Mouse (Mus musculus) spleen, adult 2 months (tissue): ENCODE measurements around the gene 2310034G01Rik. TPM values are rescaled to one million over a fixed set of nuclear protein-coding genes. Genes with fewer than 3 reads are reported as not detected.
A peak's percentile ranks its signal among the peaks of the same experiment; 100 is the strongest.

ENCODE experiments used
- DNase-seq, 2 experiments: peaks; one replicate each; pipeline versions ENCODE4 v3.0.0 to v3.0.0-alpha.2; 2012 to 2021; ENCODE audit warnings: low spot score in 2 of 2, low read depth in 1 of 2
- H3K27ac ChIP-seq: fragments of 200-500 bp; 2 replicates; pipeline ENCODE4 v1.5.1; 2012; ENCODE audit warnings: low read length, inconsistent platforms; ENCODE audit not compliant: insufficient read depth
- H3K27me3 ChIP-seq: fragments of 200-500 bp; 2 replicates; pipeline ENCODE4 v1.6.1; 2012; ENCODE audit warnings: mild to moderate bottlenecking, moderate library complexity, low read length, inconsistent platforms; ENCODE audit not compliant: control insufficient read depth, insufficient read depth
- H3K36me3 ChIP-seq: fragments of 200-500 bp; 2 replicates; pipeline ENCODE4 v1.6.1; 2012; ENCODE audit warnings: mild to moderate bottlenecking, low read length, inconsistent platforms; ENCODE audit not compliant: control insufficient read depth, insufficient read depth
- H3K4me1 ChIP-seq: fragments of 200-500 bp; 2 replicates; pipeline ENCODE4 v1.6.1; 2011; ENCODE audit warnings: inconsistent platforms; ENCODE audit not compliant: control insufficient read depth, insufficient read depth, insufficient read length
- H3K4me3 ChIP-seq: fragments of 200-500 bp; 2 replicates; pipeline ENCODE4 v1.5.1; 2011; ENCODE audit warnings: mild to moderate bottlenecking, inconsistent platforms; ENCODE audit not compliant: insufficient read depth, insufficient read length; ENCODE audit errors: extremely low read depth
- CTCF ChIP-seq: fragments of 200-500 bp; IDR thresholded peaks from 2 replicates; pipeline ENCODE4 v1.5.1; 2011; ENCODE audit warnings: mild to moderate bottlenecking, inconsistent platforms; ENCODE audit not compliant: insufficient read depth, insufficient read length, insufficient replicate concordance; ENCODE audit errors: extremely low read depth
- POLR2A ChIP-seq: fragments of 200-500 bp; IDR thresholded peaks from 2 replicates; pipeline ENCODE4 v1.6.1; 2011; ENCODE audit warnings: low read depth, low read length, inconsistent platforms
- WGBS: fragments of 180-500 bp; shearing (Covaris S2); methylation state at CpG from one replicate; pipeline ENCODE4 v1.1.7; 2018; 5-methylcytosine and 5-hydroxymethylcytosine counted together
- polyA plus RNA-seq: library from polyadenylated mRNA; depleted of rRNA; stranded (reverse); fragments of >200 nt; gene quantifications from 2 replicates; pipeline ENCODE4 v1.2.3, GENCODE M21; 2012

2310034G01Rik gene
- polyA plus RNA-seq, 1 experiment: 0.16 TPM

- peaks cover 9% of the 10 kb centered on the region for H3K4me1 ChIP-seq
- no peak overlapping the region for H3K27ac ChIP-seq
- H3K27me3 ChIP-seq: no peaks in the 10 kb centered on the region
- DNase-seq: no peak
- 8% methylated on average over 25 of the region's 25 CpGs for WGBS
- no peaks in the 10 kb centered on the region for H3K36me3 ChIP-seq
- no peak for TF ChIP-seq POLR2A
- no peak for TF ChIP-seq CTCF
- H3K4me3 ChIP-seq: peak overlapping the region; percentile 57; the same call in 1 of the 2 replicates
Measured at GRCm38 (mm10) chr19:46357344-46358280, 7.5 kb upstream of the 2310034G01Rik start.

- TF ChIP-seq CTCF: no peak
- no peak for TF ChIP-seq POLR2A
- no peak overlapping the region for H3K27ac ChIP-seq
- no peaks in the 10 kb centered on the region for H3K27me3 ChIP-seq
- no peaks in the 10 kb centered on the region for H3K36me3 ChIP-seq
- peak; percentile 31 to 70 for DNase-seq
- peak overlapping the region; percentile 57 for H3K4me3 ChIP-seq
- H3K4me1 ChIP-seq: peaks cover 9% of the 10 kb centered on the region
- WGBS: under 1% methylated on average over 29 of the region's 29 CpGs
Measured at GRCm38 (mm10) chr19:46356701-46357138, 6.6 kb upstream of the 2310034G01Rik start.

- Histone ChIP-seq H3K4me1 (peaks cover 6% of the 10 kb centered on the region), H3K36me3 (no peaks in the 10 kb centered on the region), H3K27me3 (peaks cover 5% of the 10 kb centered on the region; the same call in 1 of the 2 replicates), H3K27ac (no peak overlapping the region), H3K4me3 (peak overlapping the region; percentile 75; the same call in 1 of the 2 replicates)
- WGBS: 55% methylated on average over 6 of the region's 6 CpGs
- no peak for DNase-seq
- no peak for TF ChIP-seq CTCF
- TF ChIP-seq POLR2A: no peak
Measured at GRCm38 (mm10) chr19:46349550-46349949, 552 bp downstream of the 2310034G01Rik start.

DNA sequence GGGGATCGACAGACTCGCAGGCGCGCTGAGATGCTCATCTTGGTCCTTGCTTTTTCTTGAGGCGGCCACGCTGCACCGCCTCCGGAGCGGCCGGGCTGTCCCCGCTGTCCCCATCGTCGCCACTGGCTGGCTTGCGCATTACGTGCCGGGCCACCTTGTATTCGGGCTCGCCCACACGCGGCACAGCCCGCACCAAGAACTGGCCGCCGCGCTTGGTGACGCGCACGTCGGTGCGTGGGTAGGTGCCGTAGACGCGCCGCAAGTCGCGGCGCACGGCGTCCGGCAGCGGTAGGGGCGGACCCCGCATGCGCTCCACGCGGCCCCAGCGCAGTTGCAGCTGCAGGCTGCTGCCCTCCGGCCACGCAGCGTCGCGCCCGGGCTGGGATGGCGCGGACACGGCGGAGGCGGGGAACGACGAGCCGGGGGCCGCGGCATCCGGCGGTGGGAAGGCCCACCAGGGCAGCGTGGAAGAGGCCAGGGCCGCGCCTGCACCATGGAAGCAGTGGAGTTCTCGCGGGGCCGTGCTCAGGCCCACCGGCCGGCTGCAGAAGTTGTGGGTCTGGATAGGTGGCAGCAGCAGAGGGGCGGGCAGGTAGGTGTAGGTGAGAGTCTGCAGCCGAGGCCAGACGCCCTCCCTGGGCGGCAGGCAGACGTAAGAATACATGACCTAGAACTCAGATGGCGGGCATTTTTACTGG lies 1.2 kb downstream of the 2310034G01Rik start:
- Histone ChIP-seq H3K4me1 (peaks cover 6% of the 10 kb centered on the region), H3K27ac (no peak overlapping the region), H3K4me3 (peak overlapping the region; percentile 75), H3K27me3 (peaks cover 5% of the 10 kb centered on the region; the same call in 1 of the 2 replicates), H3K36me3 (no peaks in the 10 kb centered on the region)
- TF ChIP-seq POLR2A: peak; percentile 30; the same call in 1 of the 2 replicates
- no peak for TF ChIP-seq CTCF
- 1% methylated on average over 78 of the region's 78 CpGs for WGBS
- DNase-seq: peak in 1 of 2 experiments; percentile 28

GRCm38 (mm10) chr19:46347936-46348668 lies 2.0 kb downstream of the 2310034G01Rik start:
- no peaks in the 10 kb centered on the region for H3K36me3 ChIP-seq
- H3K4me1 ChIP-seq: peaks cover 6% of the 10 kb centered on the region
- no peak overlapping the region for H3K27ac ChIP-seq
- H3K27me3 ChIP-seq: peaks cover 5% of the 10 kb centered on the region; the same call in 1 of the 2 replicates
- DNase-seq: no peak
- peak overlapping the region; percentile 75 for H3K4me3 ChIP-seq
- TF ChIP-seq CTCF (no peak), POLR2A (no peak)
- 37% methylated on average over 14 of the region's 14 CpGs for WGBS

GRCm38 (mm10) chr19:46347146-46347545 lies 3.0 kb downstream of the 2310034G01Rik start:
- Histone ChIP-seq H3K4me1 (peaks cover 6% of the 10 kb centered on the region), H3K27me3 (peaks cover 5% of the 10 kb centered on the region; the same call in 1 of the 2 replicates), H3K27ac (no peak overlapping the region), H3K4me3 (no peak overlapping the region), H3K36me3 (no peaks in the 10 kb centered on the region)
- TF ChIP-seq POLR2A (no peak), CTCF (no peak)
- 95% methylated on average over 1 of the region's 1 CpGs for WGBS
- DNase-seq: no peak
